Mouse (Mus musculus): ENCODE measurements at regions not wholly inside any gene's neighbourhood (a gene's known extent, or its start where the extent isn't known, plus 50 kb on each side); places are given as distances from the start of the nearest gene placed in this dataset.

DNA sequence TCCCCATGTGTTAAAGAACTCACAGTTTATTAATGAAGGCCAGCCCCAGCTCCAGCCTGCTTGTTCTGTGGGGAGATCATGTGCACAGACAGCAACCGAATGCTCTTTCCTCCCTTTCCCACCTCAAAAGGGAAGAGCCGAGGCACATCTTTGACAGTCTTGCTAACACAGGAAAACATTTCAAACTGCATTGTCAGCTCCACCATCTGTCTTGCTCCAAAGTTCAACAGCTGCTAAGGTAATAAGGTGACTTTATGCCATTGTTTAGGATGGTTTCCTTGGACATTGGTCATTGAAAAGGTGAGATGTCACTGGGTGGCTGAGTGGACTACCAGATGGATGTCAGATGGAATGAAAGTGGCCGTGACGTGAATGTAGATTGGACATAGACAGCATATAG is 58.0 kb upstream of the Cep85l start:
- H3K79me2 ChIP-seq (ENCODE audit: control insufficient read depth, insufficient read depth), result no peaks in the 10 kb centered on the region
- H3K4me2 ChIP-seq (ENCODE audit: low read depth), result no peak overlapping the region
- H3K36me3 ChIP-seq (ENCODE audit: control insufficient read depth, insufficient read depth), result no peaks in the 10 kb centered on the region
- no peak for TF ChIP-seq MYOG (IDR thresholded peaks at IDR 0.05; ENCODE audit: control insufficient read depth in 1 of 3, insufficient read depth in 1 of 3, insufficient read length in 2 of 3, low read depth in 2 of 3)
- TF ChIP-seq POLR2AphosphoS2 (IDR thresholded peaks at IDR 0.05; ENCODE audit: insufficient read length, low read depth), result no peak
- TF ChIP-seq SRF (IDR thresholded peaks at IDR 0.05; ENCODE audit: control insufficient read depth, insufficient read length, low read depth), result no peak
- H3K27me3 ChIP-seq (ENCODE audit: control insufficient read depth, insufficient read depth, insufficient read length), result no peaks in the 10 kb centered on the region
- no peak overlapping the region for H3K4me3 ChIP-seq
- H3ac ChIP-seq (ENCODE audit: control insufficient read depth, insufficient read length), result no peak overlapping the region

GRCm38 (mm10) chr10:53436023-53436475 is 56.3 kb upstream of the Cep85l start:
- Histone ChIP-seq H3K36me3 (ENCODE audit: control insufficient read depth, insufficient read depth) (no peaks in the 10 kb centered on the region), H3K4me2 (ENCODE audit: low read depth) (no peak overlapping the region), H3K79me2 (ENCODE audit: control insufficient read depth, insufficient read depth) (no peaks in the 10 kb centered on the region), H3K27me3 (ENCODE audit: control insufficient read depth, insufficient read depth, insufficient read length) (no peaks in the 10 kb centered on the region), H3K4me3 (no peak overlapping the region), H3ac (ENCODE audit: control insufficient read depth, insufficient read length) (no peak overlapping the region)
- TF ChIP-seq TCF12 (IDR thresholded peaks at IDR 0.05; ENCODE audit: insufficient read depth, poor library complexity, severe bottlenecking) (no peak), USF1 (IDR thresholded peaks at IDR 0.05; ENCODE audit: low read depth) (no peak), POLR2AphosphoS2 (IDR thresholded peaks at IDR 0.05; ENCODE audit: insufficient read length, low read depth) (no peak), POLR2A (IDR thresholded peaks at IDR 0.05; ENCODE audit: insufficient read length, low read depth) (no peak), E2F4 (IDR thresholded peaks at IDR 0.05; ENCODE audit: insufficient read depth) (no peak), SRF (IDR thresholded peaks at IDR 0.05; ENCODE audit: control insufficient read depth, insufficient read length, low read depth) (no peak), CEBPB (IDR thresholded peaks at IDR 0.05; ENCODE audit: insufficient read depth, poor library complexity, severe bottlenecking) (no peak), MYOG (IDR thresholded peaks at IDR 0.05; ENCODE audit: control insufficient read depth in 1 of 3, insufficient read depth in 1 of 3, insufficient read length in 2 of 3, low read depth in 2 of 3) (no peak), MAX (IDR thresholded peaks at IDR 0.05; ENCODE audit: low read depth) (no peak), REST (IDR thresholded peaks at IDR 0.05; ENCODE audit: insufficient read depth, insufficient read length) (no peak), MYOD1 (IDR thresholded peaks at IDR 0.05; ENCODE audit: control insufficient read depth in 1 of 3, insufficient read length in 2 of 3, low read depth in 2 of 3) (no peak)

- H3K27me3 ChIP-seq (ENCODE audit: control insufficient read depth, insufficient read depth, insufficient read length), result no peaks in the 10 kb centered on the region
- no peak overlapping the region for H3K4me3 ChIP-seq
- no peak overlapping the region for H3ac ChIP-seq (ENCODE audit: control insufficient read depth, insufficient read length)
- H3K79me2 ChIP-seq (ENCODE audit: control insufficient read depth, insufficient read depth), result no peaks in the 10 kb centered on the region
- no peaks in the 10 kb centered on the region for H3K36me3 ChIP-seq (ENCODE audit: control insufficient read depth, insufficient read depth)
- TF ChIP-seq CEBPB (IDR thresholded peaks at IDR 0.05; ENCODE audit: insufficient read depth, poor library complexity, severe bottlenecking) (no peak), POLR2A (IDR thresholded peaks at IDR 0.05; ENCODE audit: insufficient read length, low read depth) (no peak), TCF3 (IDR thresholded peaks at IDR 0.05; ENCODE audit: insufficient read length, low read depth) (no peak), POLR2AphosphoS2 (IDR thresholded peaks at IDR 0.05; ENCODE audit: insufficient read length, low read depth) (no peak), REST (IDR thresholded peaks at IDR 0.05; ENCODE audit: insufficient read depth, insufficient read length) (no peak), SRF (IDR thresholded peaks at IDR 0.05; ENCODE audit: control insufficient read depth, insufficient read length, low read depth) (no peak), MYOD1 (IDR thresholded peaks at IDR 0.05; ENCODE audit: control insufficient read depth in 1 of 3, insufficient read length in 2 of 3, low read depth in 2 of 3) (no peak), TCF12 (IDR thresholded peaks at IDR 0.05; ENCODE audit: insufficient read depth, poor library complexity, severe bottlenecking) (no peak), MYOG (IDR thresholded peaks at IDR 0.05; ENCODE audit: control insufficient read depth in 1 of 3, insufficient read depth in 1 of 3, insufficient read length in 2 of 3, low read depth in 2 of 3) (no peak), E2F4 (IDR thresholded peaks at IDR 0.05; ENCODE audit: insufficient read depth) (no peak)
- peak overlapping the region; percentile 51 for H3K4me2 ChIP-seq (ENCODE audit: low read depth)
Observed at GRCm38 (mm10) chr10:53435181-53435874, 55.6 kb upstream of the Cep85l start.

DNA sequence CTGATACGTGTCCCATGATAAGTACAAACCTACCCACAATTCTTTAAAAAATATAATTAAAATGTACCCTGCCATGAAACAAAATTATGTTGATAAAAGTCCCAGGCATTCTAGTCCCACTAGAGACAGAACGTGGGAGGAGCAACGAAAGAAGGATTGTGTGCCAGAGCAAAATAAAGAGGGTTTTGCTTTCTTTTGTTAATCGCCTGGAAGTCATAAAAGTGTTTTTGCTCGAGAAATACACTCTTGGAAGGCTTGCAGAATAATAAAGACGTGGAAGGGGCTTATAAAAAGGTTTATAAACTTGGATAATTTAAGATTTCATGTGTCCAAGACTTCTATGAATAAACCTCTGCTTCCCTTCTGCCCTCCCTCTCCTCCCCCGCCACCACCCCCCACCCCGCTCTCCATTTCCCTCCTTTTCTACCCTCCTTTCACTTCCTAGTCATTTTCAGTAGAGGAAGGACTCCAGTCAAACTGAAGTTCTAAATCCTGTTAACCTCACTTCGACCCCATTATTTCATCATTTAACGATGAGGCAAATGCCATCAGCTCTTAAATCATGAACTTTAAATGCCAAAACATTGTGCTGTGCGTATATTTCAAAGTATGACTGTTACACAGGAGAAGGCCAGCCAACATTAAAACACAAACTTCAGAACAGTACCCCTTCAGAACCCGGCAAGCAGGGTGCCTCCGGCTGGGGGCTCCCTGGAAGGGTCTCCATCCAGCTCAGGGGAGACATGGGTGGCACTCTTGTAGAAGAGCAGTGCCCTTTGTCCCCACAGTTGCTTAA is 54.8 kb upstream of the Cep85l start:
- Histone ChIP-seq H3ac (ENCODE audit: control insufficient read depth, insufficient read length) (no peak overlapping the region), H3K4me3 (no peak overlapping the region), H3K4me2 (ENCODE audit: low read depth) (peak overlapping the region; percentile 55), H3K27me3 (ENCODE audit: control insufficient read depth, insufficient read depth, insufficient read length) (no peaks in the 10 kb centered on the region), H3K79me2 (ENCODE audit: control insufficient read depth, insufficient read depth) (no peaks in the 10 kb centered on the region), H3K36me3 (ENCODE audit: control insufficient read depth, insufficient read depth) (no peaks in the 10 kb centered on the region)
- TF ChIP-seq MAX (IDR thresholded peaks at IDR 0.05; ENCODE audit: low read depth) (no peak), CEBPB (IDR thresholded peaks at IDR 0.05; ENCODE audit: insufficient read depth, poor library complexity, severe bottlenecking) (peak; percentile 9; the same call in 1 of the 2 replicates), E2F4 (IDR thresholded peaks at IDR 0.05; ENCODE audit: insufficient read depth) (no peak)

DNA sequence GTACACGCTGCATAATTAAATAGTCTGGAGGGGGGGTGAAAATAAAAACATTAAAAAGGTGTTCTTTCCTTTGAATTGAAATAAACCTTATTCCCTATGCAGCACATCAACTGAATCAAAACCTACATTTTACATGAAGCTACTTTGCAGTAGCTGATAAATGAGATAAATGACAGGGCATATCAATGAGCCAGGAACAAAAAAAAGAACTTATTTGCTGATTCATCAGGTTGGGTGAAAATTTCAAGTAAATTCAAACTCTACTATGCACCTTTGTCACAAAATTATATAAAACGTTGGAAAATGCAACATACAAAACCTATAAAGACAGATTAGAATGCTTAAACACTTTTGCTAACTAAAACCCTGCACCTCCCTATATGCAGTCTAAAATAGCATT is 53.0 kb upstream of the Cep85l start:
- TF ChIP-seq USF1 (IDR thresholded peaks at IDR 0.05; ENCODE audit: low read depth) (no peak), MYOG (IDR thresholded peaks at IDR 0.05; ENCODE audit: control insufficient read depth in 1 of 3, insufficient read depth in 1 of 3, insufficient read length in 2 of 3, low read depth in 2 of 3) (no peak), REST (IDR thresholded peaks at IDR 0.05; ENCODE audit: insufficient read depth, insufficient read length) (no peak), POLR2AphosphoS2 (IDR thresholded peaks at IDR 0.05; ENCODE audit: insufficient read length, low read depth) (no peak), E2F4 (IDR thresholded peaks at IDR 0.05; ENCODE audit: insufficient read depth) (no peak), MAX (IDR thresholded peaks at IDR 0.05; ENCODE audit: low read depth) (no peak), MYOD1 (IDR thresholded peaks at IDR 0.05; ENCODE audit: control insufficient read depth in 1 of 3, insufficient read length in 2 of 3, low read depth in 2 of 3) (no peak), TCF3 (IDR thresholded peaks at IDR 0.05; ENCODE audit: insufficient read length, low read depth) (no peak), TCF12 (IDR thresholded peaks at IDR 0.05; ENCODE audit: insufficient read depth, poor library complexity, severe bottlenecking) (no peak), SRF (IDR thresholded peaks at IDR 0.05; ENCODE audit: control insufficient read depth, insufficient read length, low read depth) (no peak), CEBPB (IDR thresholded peaks at IDR 0.05; ENCODE audit: insufficient read depth, poor library complexity, severe bottlenecking) (no peak), POLR2A (IDR thresholded peaks at IDR 0.05; ENCODE audit: insufficient read length, low read depth) (no peak)
- Histone ChIP-seq H3ac (ENCODE audit: control insufficient read depth, insufficient read length) (no peak overlapping the region), H3K36me3 (ENCODE audit: control insufficient read depth, insufficient read depth) (no peaks in the 10 kb centered on the region), H3K4me3 (no peak overlapping the region), H3K79me2 (ENCODE audit: control insufficient read depth, insufficient read depth) (no peaks in the 10 kb centered on the region), H3K4me2 (ENCODE audit: low read depth) (no peak overlapping the region), H3K27me3 (ENCODE audit: control insufficient read depth, insufficient read depth, insufficient read length) (no peaks in the 10 kb centered on the region)

Measured in myocyte (in vitro differentiated cells).